Mouse (Mus musculus) E14TG2a.4 (cell line): ENCODE results near the gene Mael.

Experiments
- CTCF ChIP-seq: conservative IDR thresholded peaks from 2 replicates; pipeline ENCODE4 v1.5.1; 2014; ENCODE audit warnings: low read length
- NANOG ChIP-seq: IDR thresholded peaks from 2 replicates; pipeline ENCODE4 v1.6.1; 2014; ENCODE audit warnings: borderline replicate concordance, low read length, mixed read lengths
- POU5F1 ChIP-seq: IDR thresholded peaks from 2 replicates; pipeline ENCODE4 v1.6.1; 2014; ENCODE audit warnings: low read length, borderline replicate concordance

- TF ChIP-seq CTCF, result no peak
- no peak for TF ChIP-seq NANOG
- no peak for TF ChIP-seq POU5F1
Observed at GRCm38 (mm10) chr1:166255651-166256050, 17.1 kb upstream of the Mael start.
